Mouse (Mus musculus): Measurements from ENCODE around the gene Umodl1. TPM values are rescaled to one million over a fixed set of nuclear protein-coding genes. Genes with fewer than 3 reads are reported as not detected.
A peak's percentile ranks its signal among the peaks of the same experiment; 100 is the strongest.

Umodl1 gene
- polyA plus RNA-seq, 1 experiment from 2014 or later = 0.11 TPM

DNA sequence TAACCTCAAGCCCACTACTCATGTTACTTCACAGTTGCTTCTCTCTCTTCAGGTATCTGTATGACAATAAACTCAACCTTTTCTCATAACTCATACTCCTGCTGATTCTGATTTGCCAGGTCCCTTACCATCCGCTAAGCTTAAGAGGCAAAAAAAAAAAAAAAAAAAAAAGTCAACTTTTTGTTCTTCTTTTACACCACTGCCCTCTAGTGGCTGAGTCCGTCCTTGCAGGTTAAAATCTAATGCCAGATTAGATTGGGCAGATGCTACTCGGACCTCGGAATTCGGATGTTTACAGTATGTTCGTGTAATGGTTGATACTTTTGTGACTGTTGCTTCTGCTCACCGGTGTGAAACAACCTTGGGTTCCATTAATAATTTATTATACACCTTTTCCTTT, 3.7 kb upstream of the Umodl1 start:
- no peaks in the 10 kb centered on the region for H3K9me3 ChIP-seq (replicated peaks)
- 4% methylated on average over 7 of the region's 7 CpGs for WGBS
- H3K4me3 ChIP-seq = no peak overlapping the region
- peaks cover 14% of the 10 kb centered on the region; the same call in 1 of the 2 replicates for H3K27me3 ChIP-seq
- no peak overlapping the region for H3K27ac ChIP-seq
- no peaks in the 10 kb centered on the region for H3K36me3 ChIP-seq
- no peak for ATAC-seq (replicated peaks; ENCODE audit: insufficient number of reproducible peaks, insufficient read depth, low FRiP score, low read depth)
- no peak overlapping the region for H3K4me2 ChIP-seq
- no peak overlapping the region for H3K9ac ChIP-seq
- no peaks in the 10 kb centered on the region for H3K4me1 ChIP-seq (replicated peaks)

DNA sequence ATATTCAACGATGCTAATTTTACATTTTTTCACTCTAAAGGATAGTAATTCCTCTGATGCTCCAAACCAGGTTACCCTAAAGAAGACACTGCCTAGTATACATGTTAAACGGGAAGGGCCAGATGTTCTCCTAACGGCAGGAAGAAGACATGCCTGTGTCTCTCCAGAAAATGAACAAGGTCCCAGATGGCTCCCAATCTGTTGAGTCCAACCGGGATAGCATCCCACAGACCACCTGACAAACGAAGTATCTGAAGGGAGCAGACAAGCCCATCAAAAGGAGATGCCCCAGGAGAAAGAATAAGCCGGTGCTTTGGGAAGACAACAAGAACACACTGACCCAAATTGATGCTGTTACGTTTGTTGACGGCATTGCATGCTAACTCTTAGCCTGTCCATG, 2.8 kb upstream of the Umodl1 start:
- H3K27ac ChIP-seq = no peak overlapping the region
- peaks cover 14% of the 10 kb centered on the region; the same call in 1 of the 2 replicates for H3K27me3 ChIP-seq
- no peak overlapping the region for H3K4me3 ChIP-seq
- H3K36me3 ChIP-seq = no peaks in the 10 kb centered on the region
- H3K4me2 ChIP-seq = no peak overlapping the region
- no peak overlapping the region for H3K9ac ChIP-seq
- H3K9me3 ChIP-seq (replicated peaks) = no peaks in the 10 kb centered on the region
- WGBS = 61% methylated on average over 8 of the region's 8 CpGs
- no peaks in the 10 kb centered on the region for H3K4me1 ChIP-seq (replicated peaks)
- no peak for ATAC-seq (replicated peaks; ENCODE audit: insufficient number of reproducible peaks, insufficient read depth, low FRiP score, low read depth)

DNA sequence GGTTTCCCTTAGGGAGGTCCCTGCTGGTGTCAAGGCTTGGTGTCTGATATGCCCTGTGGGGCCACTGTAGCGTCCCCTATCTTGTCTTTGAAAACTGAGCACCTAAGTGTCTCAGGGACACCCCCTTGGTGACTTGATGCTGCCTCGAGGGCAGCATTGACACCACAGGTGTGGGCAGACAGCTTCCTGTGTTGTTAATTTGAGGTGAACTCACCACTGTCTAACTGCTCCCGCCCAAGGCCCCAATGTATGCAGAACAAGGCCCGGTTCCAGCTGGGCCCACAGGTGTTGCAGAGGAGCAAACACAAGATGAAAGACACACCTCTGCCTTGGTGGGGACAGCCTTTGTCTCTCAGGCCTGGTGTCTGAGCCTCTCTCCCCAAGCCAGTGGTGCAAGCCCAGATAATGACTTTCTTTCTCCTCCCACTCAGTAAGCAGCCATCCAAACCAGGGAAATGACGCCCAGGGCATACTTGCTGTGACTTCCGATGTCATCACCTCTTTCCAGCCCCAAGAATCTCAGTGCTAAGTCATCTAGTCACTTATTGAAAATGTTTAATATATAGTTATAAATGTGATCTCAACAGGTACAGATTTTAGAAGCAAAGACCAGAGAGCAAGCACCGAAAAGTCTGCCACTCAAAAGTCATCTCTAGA, 7.6 kb downstream of the Umodl1 start:
- no peaks in the 10 kb centered on the region for H3K4me1 ChIP-seq (replicated peaks)
- no peak overlapping the region for H3K27ac ChIP-seq
- no peaks in the 10 kb centered on the region for H3K36me3 ChIP-seq
- no peaks in the 10 kb centered on the region for H3K9me3 ChIP-seq (replicated peaks)
- no peak for ATAC-seq (replicated peaks; ENCODE audit: insufficient number of reproducible peaks, insufficient read depth, low FRiP score, low read depth)
- no peak overlapping the region for H3K4me3 ChIP-seq
- WGBS = 40% methylated on average over 7 of the region's 7 CpGs
- no peaks in the 10 kb centered on the region for H3K27me3 ChIP-seq
- no peak overlapping the region for H3K9ac ChIP-seq
- H3K4me2 ChIP-seq = no peak overlapping the region

DNA sequence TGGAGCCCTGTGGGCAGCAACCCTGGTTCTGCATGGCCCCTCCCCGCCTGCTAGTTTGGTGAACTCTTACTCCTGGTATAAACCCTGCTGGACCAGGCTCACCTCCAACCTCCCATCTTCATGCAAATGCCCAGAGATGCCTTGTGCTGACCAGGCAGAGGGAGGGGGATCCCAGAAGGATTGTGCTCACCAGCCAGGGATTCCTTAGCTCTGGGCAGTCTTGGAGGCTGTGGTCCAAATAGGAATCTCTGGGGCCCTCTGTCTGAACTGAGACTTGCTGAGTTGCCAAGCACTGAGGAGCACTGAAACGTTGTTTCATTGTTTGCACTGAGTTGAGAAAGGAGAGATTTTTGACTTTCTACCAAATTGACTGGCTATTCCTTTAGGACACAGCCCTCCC, 8.4 kb downstream of the Umodl1 start:
- Histone ChIP-seq H3K27me3 (no peaks in the 10 kb centered on the region), H3K36me3 (no peaks in the 10 kb centered on the region), H3K4me1 (replicated peaks) (no peaks in the 10 kb centered on the region), H3K4me2 (no peak overlapping the region), H3K4me3 (no peak overlapping the region), H3K27ac (no peak overlapping the region), H3K9ac (no peak overlapping the region), H3K9me3 (replicated peaks) (no peaks in the 10 kb centered on the region)
- WGBS = 49% methylated on average over 2 of the region's 2 CpGs
- ATAC-seq (replicated peaks; ENCODE audit: insufficient number of reproducible peaks, insufficient read depth, low FRiP score, low read depth) = no peak

DNA sequence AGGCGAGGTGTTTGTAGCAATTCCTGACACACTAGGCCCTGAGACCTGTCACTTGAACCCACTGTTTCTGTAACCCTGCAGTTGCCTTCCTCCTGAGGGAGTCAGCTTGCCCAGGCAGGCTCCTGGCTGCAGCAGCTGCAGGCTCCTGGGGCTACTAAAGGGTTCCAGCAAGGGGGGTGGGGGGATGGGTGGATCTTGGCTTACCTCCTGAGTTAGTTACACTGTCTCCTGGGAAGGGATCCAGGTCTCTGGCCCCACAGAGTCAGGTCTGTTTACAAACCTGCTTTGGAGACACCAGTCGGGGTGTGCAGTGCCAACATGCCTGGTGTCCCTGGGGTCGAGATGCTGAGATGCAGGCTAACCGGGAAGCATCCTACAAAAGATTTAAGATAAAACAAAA, 15.5 kb downstream of the Umodl1 start:
- H3K27me3 ChIP-seq = no peaks in the 10 kb centered on the region
- H3K27ac ChIP-seq = no peak overlapping the region
- 59% methylated on average over 4 of the region's 4 CpGs for WGBS

DNA sequence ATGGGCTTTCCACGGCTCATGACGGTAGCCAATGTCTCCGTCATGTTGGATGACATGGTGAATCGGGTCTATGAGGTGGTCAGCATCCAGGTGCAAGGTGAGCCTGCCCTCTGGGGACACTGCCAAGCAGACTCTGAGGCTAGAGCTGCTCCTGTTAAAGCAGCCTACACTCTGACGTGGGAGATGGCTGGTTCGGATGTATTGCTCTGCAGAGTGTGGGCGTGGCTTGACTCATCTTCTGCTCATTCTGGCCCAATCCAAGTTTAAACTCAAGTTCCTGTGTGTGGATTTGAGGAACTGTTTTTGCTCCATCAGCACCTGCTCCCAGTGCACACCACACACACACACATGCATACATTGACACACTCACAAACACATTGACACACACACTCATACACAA, 17.4 kb downstream of the Umodl1 start:
- H3K36me3 ChIP-seq = no peaks in the 10 kb centered on the region
- no peak overlapping the region for H3K9ac ChIP-seq
- H3K27ac ChIP-seq = no peak overlapping the region
- no peak overlapping the region for H3K4me2 ChIP-seq
- H3K9me3 ChIP-seq (replicated peaks) = no peaks in the 10 kb centered on the region
- H3K4me3 ChIP-seq = no peak overlapping the region
- H3K4me1 ChIP-seq (replicated peaks) = peaks cover 10% of the 10 kb centered on the region
- 72% methylated on average over 7 of the region's 7 CpGs for WGBS
- no peak for ATAC-seq (replicated peaks; ENCODE audit: insufficient number of reproducible peaks, insufficient read depth, low FRiP score, low read depth)
- H3K27me3 ChIP-seq = no peaks in the 10 kb centered on the region; the same call in 1 of the 2 replicates

More for the DNA sequence above, 15.5 kb downstream of the Umodl1 start:
- Histone ChIP-seq H3K9ac (no peak overlapping the region), H3K4me3 (no peak overlapping the region), H3K36me3 (no peaks in the 10 kb centered on the region), H3K9me3 (replicated peaks) (no peaks in the 10 kb centered on the region), H3K4me1 (replicated peaks) (peaks cover 10% of the 10 kb centered on the region), H3K4me2 (no peak overlapping the region)
- no peak for ATAC-seq (replicated peaks; ENCODE audit: insufficient number of reproducible peaks, insufficient read depth, low FRiP score, low read depth)

DNA sequence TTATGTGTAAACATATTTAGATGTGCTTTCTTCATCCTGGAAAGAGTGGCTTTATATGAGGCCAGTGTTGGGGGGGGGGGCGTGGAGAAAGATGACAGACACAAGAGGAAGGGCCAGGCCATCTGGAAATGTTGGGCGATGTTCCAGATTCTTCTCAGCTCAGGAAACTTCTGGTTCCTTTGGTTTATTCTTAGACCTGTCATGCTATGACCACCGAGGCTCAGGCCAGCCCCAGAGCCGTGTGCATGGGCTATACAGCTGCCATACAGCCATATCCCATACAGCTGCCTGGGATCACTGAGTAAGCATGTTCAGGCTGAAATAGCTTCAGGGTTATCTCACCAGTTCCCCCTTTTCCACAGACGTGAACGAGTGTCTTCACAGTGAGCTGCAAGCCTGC, 18.9 kb downstream of the Umodl1 start:
- Histone ChIP-seq H3K36me3 (no peaks in the 10 kb centered on the region), H3K9me3 (replicated peaks) (no peaks in the 10 kb centered on the region), H3K4me1 (replicated peaks) (peaks cover 10% of the 10 kb centered on the region), H3K4me3 (no peak overlapping the region), H3K27me3 (no peaks in the 10 kb centered on the region; the same call in 1 of the 2 replicates), H3K9ac (no peak overlapping the region), H3K27ac (no peak overlapping the region), H3K4me2 (no peak overlapping the region)
- 46% methylated on average over 6 of the region's 6 CpGs for WGBS
- peak; percentile 75 for ATAC-seq (replicated peaks; ENCODE audit: insufficient number of reproducible peaks, insufficient read depth, low FRiP score, low read depth)

DNA sequence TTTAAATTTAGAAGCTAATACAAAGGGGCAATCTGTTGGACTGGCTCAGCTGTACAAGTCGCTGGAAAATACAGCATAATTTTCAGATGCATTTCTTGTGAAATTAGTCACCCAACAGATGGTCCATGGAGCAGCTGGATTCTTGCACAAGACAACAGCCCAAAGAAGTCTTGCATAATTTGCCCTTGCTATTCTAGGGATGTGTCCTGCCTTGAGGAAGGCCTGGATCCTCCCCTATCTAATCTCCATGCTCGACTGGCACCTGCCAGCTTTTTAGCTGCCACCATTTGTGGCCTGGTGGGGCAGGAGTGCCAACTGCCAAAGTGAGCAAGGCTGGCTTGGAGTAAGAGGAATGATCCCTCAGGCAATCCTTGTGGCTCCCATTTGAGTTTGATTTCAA, 22.9 kb downstream of the Umodl1 start:
- H3K9me3 ChIP-seq (replicated peaks) = no peaks in the 10 kb centered on the region
- no peak overlapping the region for H3K4me2 ChIP-seq
- H3K9ac ChIP-seq = no peak overlapping the region
- peaks cover 3% of the 10 kb centered on the region; the same call in 1 of the 2 replicates for H3K27me3 ChIP-seq
- H3K36me3 ChIP-seq = no peaks in the 10 kb centered on the region
- 0 out of 2 replicates have a peak, but pooled peaks cover 2% of the 10 kb centered on the region for H3K4me1 ChIP-seq (replicated peaks)
- no peak for ATAC-seq (replicated peaks; ENCODE audit: insufficient number of reproducible peaks, insufficient read depth, low FRiP score, low read depth)
- 48% methylated on average over 2 of the region's 2 CpGs for WGBS
- H3K27ac ChIP-seq = no peak overlapping the region
- H3K4me3 ChIP-seq = no peak overlapping the region

DNA sequence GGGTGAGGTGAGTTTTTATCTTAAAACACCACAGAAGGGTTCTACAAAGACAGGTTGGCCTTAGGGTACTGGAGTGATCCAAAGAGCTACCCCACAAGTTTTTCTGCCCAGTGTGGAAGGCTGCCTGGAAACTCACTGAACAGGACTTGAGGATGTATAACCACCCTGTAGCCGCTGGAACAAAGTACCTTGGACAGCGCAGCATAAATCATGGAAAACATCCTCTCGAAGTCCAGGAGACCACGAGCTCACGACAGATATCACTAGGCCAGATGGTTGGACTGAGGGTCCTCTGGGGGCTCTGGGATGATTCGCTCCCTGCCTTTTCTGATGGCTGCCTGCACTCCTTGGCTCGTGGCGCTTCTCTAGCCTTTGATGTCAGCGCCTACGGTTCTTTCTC, 24.1 kb downstream of the Umodl1 start:
- no peak for ATAC-seq (replicated peaks; ENCODE audit: insufficient number of reproducible peaks, insufficient read depth, low FRiP score, low read depth)
- Histone ChIP-seq H3K27me3 (peaks cover 4% of the 10 kb centered on the region; the same call in 1 of the 2 replicates), H3K9ac (no peak overlapping the region), H3K27ac (no peak overlapping the region), H3K4me2 (no peak overlapping the region), H3K4me3 (no peak overlapping the region), H3K9me3 (replicated peaks) (no peaks in the 10 kb centered on the region), H3K4me1 (replicated peaks) (no peaks in the 10 kb centered on the region), H3K36me3 (no peaks in the 10 kb centered on the region)
- 59% methylated on average over 10 of the region's 10 CpGs for WGBS

DNA sequence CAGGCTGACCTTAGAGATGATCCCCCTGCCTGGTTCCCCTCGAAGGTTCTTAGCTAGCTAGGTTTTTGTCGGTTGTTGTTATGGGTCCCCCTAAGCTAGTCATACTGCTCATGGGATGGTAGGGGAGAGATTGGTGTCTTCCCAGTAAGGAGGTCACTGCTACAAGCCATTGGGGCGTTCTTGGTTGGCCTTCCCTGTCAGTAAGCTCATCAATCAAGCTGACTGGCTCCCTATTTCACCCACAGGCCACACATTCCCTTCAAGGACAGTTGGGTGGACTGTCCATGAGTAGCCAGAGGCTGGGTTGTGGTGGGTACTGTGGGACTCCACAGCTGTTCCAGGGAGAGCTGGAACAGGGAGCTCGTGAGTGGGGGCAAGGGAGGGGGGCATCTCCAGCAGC, 29.1 kb downstream of the Umodl1 start:
- H3K4me3 ChIP-seq = no peak overlapping the region
- 55% methylated on average over 4 of the region's 4 CpGs for WGBS

DNA sequence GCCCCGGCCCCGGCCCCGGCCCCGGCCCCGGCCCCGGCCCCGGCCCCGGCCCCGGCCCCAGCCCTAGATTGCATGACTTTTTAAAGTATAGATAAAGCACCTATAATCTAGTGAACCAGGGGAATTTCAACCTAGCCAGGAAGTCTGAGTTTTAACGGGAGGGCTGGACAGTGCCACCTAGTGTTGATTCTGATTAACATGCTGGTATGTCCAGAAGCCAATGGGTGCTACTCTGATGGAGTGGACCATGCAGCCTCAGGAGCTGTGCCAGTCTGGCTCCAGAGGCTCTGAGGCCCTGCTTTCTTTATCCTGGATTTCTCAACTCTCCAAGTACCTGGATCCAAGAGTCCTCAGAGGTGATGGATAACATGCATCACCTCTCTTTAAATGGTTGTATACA, 35.8 kb downstream of the Umodl1 start:
- Histone ChIP-seq H3K9ac (no peak overlapping the region), H3K9me3 (replicated peaks) (no peaks in the 10 kb centered on the region), H3K36me3 (no peaks in the 10 kb centered on the region), H3K27me3 (peaks cover 15% of the 10 kb centered on the region), H3K4me1 (replicated peaks) (no peaks in the 10 kb centered on the region), H3K4me3 (no peak overlapping the region), H3K4me2 (no peak overlapping the region), H3K27ac (no peak overlapping the region)
- ATAC-seq (replicated peaks; ENCODE audit: insufficient number of reproducible peaks, insufficient read depth, low FRiP score, low read depth) = no peak
- WGBS = 61% methylated on average over 10 of the region's 10 CpGs

More for the DNA sequence above, 29.1 kb downstream of the Umodl1 start:
- H3K4me2 ChIP-seq = no peak overlapping the region
- H3K4me1 ChIP-seq (replicated peaks) = no peaks in the 10 kb centered on the region
- H3K27ac ChIP-seq = no peak overlapping the region
- no peak for ATAC-seq (replicated peaks; ENCODE audit: insufficient number of reproducible peaks, insufficient read depth, low FRiP score, low read depth)
- H3K9ac ChIP-seq = no peak overlapping the region
- peaks cover 7% of the 10 kb centered on the region; the same call in 1 of the 2 replicates for H3K27me3 ChIP-seq
- H3K36me3 ChIP-seq = no peaks in the 10 kb centered on the region
- no peaks in the 10 kb centered on the region for H3K9me3 ChIP-seq (replicated peaks)

DNA sequence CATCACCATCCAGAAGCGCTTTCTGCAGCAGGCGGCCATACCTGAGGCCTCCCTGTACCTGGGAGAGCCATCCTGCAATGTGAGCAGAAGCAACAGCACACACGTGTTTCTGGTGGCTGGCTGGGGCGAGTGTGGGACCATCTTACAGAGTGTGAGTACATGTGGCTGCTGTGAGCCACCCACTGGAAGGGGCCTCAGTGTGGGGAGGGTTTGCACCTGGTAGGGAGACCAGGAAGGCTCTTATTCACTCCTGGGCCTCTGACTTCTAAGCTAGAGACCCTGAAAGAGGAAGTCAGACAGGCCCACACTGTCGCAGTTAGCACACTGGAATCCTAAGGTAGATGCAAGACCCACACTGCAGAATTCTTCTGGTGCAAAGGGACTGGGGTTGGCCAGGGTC, 41.9 kb downstream of the Umodl1 start:
- Histone ChIP-seq H3K27me3 (peaks cover 7% of the 10 kb centered on the region), H3K9me3 (replicated peaks) (no peaks in the 10 kb centered on the region), H3K4me1 (replicated peaks) (no peaks in the 10 kb centered on the region), H3K4me2 (no peak overlapping the region), H3K4me3 (no peak overlapping the region), H3K27ac (no peak overlapping the region), H3K9ac (no peak overlapping the region), H3K36me3 (no peaks in the 10 kb centered on the region)
- ATAC-seq (replicated peaks; ENCODE audit: insufficient number of reproducible peaks, insufficient read depth, low FRiP score, low read depth) = no peak
- 62% methylated on average over 5 of the region's 5 CpGs for WGBS
